Mouse (Mus musculus): ENCODE measurements at regions not wholly inside any gene's neighbourhood (a gene's known extent, or its start where the extent isn't known, plus 50 kb on each side); places are given as distances from the start of the nearest gene placed in this dataset.

- Histone ChIP-seq H3K36me3 (replicated peaks; ENCODE audit: control insufficient read depth, insufficient read depth, low read depth, low read length) (no peaks in the 10 kb centered on the region), H3K4me2 (ENCODE audit: low read depth, low read length) (no peak overlapping the region), H3K27ac (replicated peaks; ENCODE audit: low read depth, low read length) (no peak overlapping the region), H3K4me1 (ENCODE audit: control insufficient read depth, insufficient read depth, low read length) (no peaks in the 10 kb centered on the region), H3K9me3 (replicated peaks; ENCODE audit: control insufficient read depth, low read length) (no peaks in the 10 kb centered on the region), H3K27me3 (ENCODE audit: control insufficient read depth, insufficient read depth, low read length) (no peaks in the 10 kb centered on the region), H3K4me3 (ENCODE audit: low read depth, low read length) (no peak overlapping the region), H3K9ac (replicated peaks; ENCODE audit: low read length) (no peak overlapping the region)
- WGBS: 85% methylated on average over 1 of the region's 1 CpGs
- ATAC-seq (replicated peaks; ENCODE audit: insufficient number of reproducible peaks, low FRiP score, low TSS enrichment, low read depth) (no peak), DNase-seq (ENCODE audit: low spot score) (no peak)
These were observed 874.2 kb upstream of the Kirrel3 start for GRCm38 (mm10) chr9:33611511-33611910.

- H3K4me2 ChIP-seq (ENCODE audit: low read depth, low read length): no peak overlapping the region
- no peak overlapping the region for H3K27ac ChIP-seq (replicated peaks; ENCODE audit: low read depth, low read length)
- no peaks in the 10 kb centered on the region for H3K9me3 ChIP-seq (replicated peaks; ENCODE audit: control insufficient read depth, low read length)
- H3K4me1 ChIP-seq (ENCODE audit: control insufficient read depth, insufficient read depth, low read length): no peaks in the 10 kb centered on the region
- H3K4me3 ChIP-seq (ENCODE audit: low read depth, low read length): no peak overlapping the region
- no peaks in the 10 kb centered on the region for H3K27me3 ChIP-seq (ENCODE audit: control insufficient read depth, insufficient read depth, low read length)
- WGBS: 84% methylated on average over 1 of the region's 1 CpGs
- no peak overlapping the region for H3K9ac ChIP-seq (replicated peaks; ENCODE audit: low read length)
- no peaks in the 10 kb centered on the region for H3K36me3 ChIP-seq (replicated peaks; ENCODE audit: control insufficient read depth, insufficient read depth, low read depth, low read length)
- DNase-seq (ENCODE audit: low spot score) (no peak), ATAC-seq (replicated peaks; ENCODE audit: insufficient number of reproducible peaks, low FRiP score, low TSS enrichment, low read depth) (no peak)
These were observed 861.3 kb upstream of the Kirrel3 start for GRCm38 (mm10) chr9:33624378-33624777.

GRCm38 (mm10) chr9:33629731-33630473 is 855.8 kb upstream of the Kirrel3 start:
- H3K27me3 ChIP-seq (ENCODE audit: control insufficient read depth, insufficient read depth, low read length): no peaks in the 10 kb centered on the region
- H3K4me2 ChIP-seq (ENCODE audit: low read depth, low read length): no peak overlapping the region
- H3K4me1 ChIP-seq (ENCODE audit: control insufficient read depth, insufficient read depth, low read length): no peaks in the 10 kb centered on the region
- H3K36me3 ChIP-seq (replicated peaks; ENCODE audit: control insufficient read depth, insufficient read depth, low read depth, low read length): no peaks in the 10 kb centered on the region
- WGBS: 78% methylated on average over 6 of the region's 6 CpGs
- no peak overlapping the region for H3K9ac ChIP-seq (replicated peaks; ENCODE audit: low read length)
- ATAC-seq (replicated peaks; ENCODE audit: insufficient number of reproducible peaks, low FRiP score, low TSS enrichment, low read depth) (no peak), DNase-seq (ENCODE audit: low spot score) (no peak)
- H3K4me3 ChIP-seq (ENCODE audit: low read depth, low read length): no peak overlapping the region
- H3K27ac ChIP-seq (replicated peaks; ENCODE audit: low read depth, low read length): no peak overlapping the region
- no peaks in the 10 kb centered on the region for H3K9me3 ChIP-seq (replicated peaks; ENCODE audit: control insufficient read depth, low read length)

GRCm38 (mm10) chr9:33662978-33663377 is 822.7 kb upstream of the Kirrel3 start:
- ATAC-seq (replicated peaks; ENCODE audit: insufficient number of reproducible peaks, low FRiP score, low TSS enrichment, low read depth) (no peak), DNase-seq (ENCODE audit: low spot score) (no peak)
- H3K4me2 ChIP-seq (ENCODE audit: low read depth, low read length): no peak overlapping the region
- H3K4me3 ChIP-seq (ENCODE audit: low read depth, low read length): no peak overlapping the region
- H3K27ac ChIP-seq (replicated peaks; ENCODE audit: low read depth, low read length): no peak overlapping the region
- H3K9ac ChIP-seq (replicated peaks; ENCODE audit: low read length): no peak overlapping the region
- H3K27me3 ChIP-seq (ENCODE audit: control insufficient read depth, insufficient read depth, low read length): no peaks in the 10 kb centered on the region
- no peaks in the 10 kb centered on the region for H3K4me1 ChIP-seq (ENCODE audit: control insufficient read depth, insufficient read depth, low read length)
- H3K36me3 ChIP-seq (replicated peaks; ENCODE audit: control insufficient read depth, insufficient read depth, low read depth, low read length): no peaks in the 10 kb centered on the region
- no peaks in the 10 kb centered on the region for H3K9me3 ChIP-seq (replicated peaks; ENCODE audit: control insufficient read depth, low read length)
- 88% methylated on average over 5 of the region's 5 CpGs for WGBS

GRCm38 (mm10) chr9:33681129-33681528 is 804.6 kb upstream of the Kirrel3 start:
- WGBS: 72% methylated on average over 1 of the region's 1 CpGs
- ATAC-seq (replicated peaks; ENCODE audit: insufficient number of reproducible peaks, low FRiP score, low TSS enrichment, low read depth) (no peak), DNase-seq (ENCODE audit: low spot score) (no peak)
- Histone ChIP-seq H3K4me2 (ENCODE audit: low read depth, low read length) (no peak overlapping the region), H3K9ac (replicated peaks; ENCODE audit: low read length) (no peak overlapping the region), H3K4me3 (ENCODE audit: low read depth, low read length) (no peak overlapping the region), H3K4me1 (ENCODE audit: control insufficient read depth, insufficient read depth, low read length) (no peaks in the 10 kb centered on the region), H3K36me3 (replicated peaks; ENCODE audit: control insufficient read depth, insufficient read depth, low read depth, low read length) (no peaks in the 10 kb centered on the region), H3K27me3 (ENCODE audit: control insufficient read depth, insufficient read depth, low read length) (no peaks in the 10 kb centered on the region), H3K27ac (replicated peaks; ENCODE audit: low read depth, low read length) (no peak overlapping the region), H3K9me3 (replicated peaks; ENCODE audit: control insufficient read depth, low read length) (no peaks in the 10 kb centered on the region)

GRCm38 (mm10) chr9:33691731-33692130 is 794.0 kb upstream of the Kirrel3 start:
- H3K27ac ChIP-seq (replicated peaks; ENCODE audit: low read depth, low read length): no peak overlapping the region
- no peak overlapping the region for H3K9ac ChIP-seq (replicated peaks; ENCODE audit: low read length)
- H3K27me3 ChIP-seq (ENCODE audit: control insufficient read depth, insufficient read depth, low read length): no peaks in the 10 kb centered on the region
- WGBS: 76% methylated on average over 4 of the region's 4 CpGs
- H3K4me1 ChIP-seq (ENCODE audit: control insufficient read depth, insufficient read depth, low read length): no peaks in the 10 kb centered on the region
- no peaks in the 10 kb centered on the region for H3K36me3 ChIP-seq (replicated peaks; ENCODE audit: control insufficient read depth, insufficient read depth, low read depth, low read length)
- ATAC-seq (replicated peaks; ENCODE audit: insufficient number of reproducible peaks, low FRiP score, low TSS enrichment, low read depth) (no peak), DNase-seq (ENCODE audit: low spot score) (no peak)
- H3K9me3 ChIP-seq (replicated peaks; ENCODE audit: control insufficient read depth, low read length): no peaks in the 10 kb centered on the region
- H3K4me3 ChIP-seq (ENCODE audit: low read depth, low read length): no peak overlapping the region
- H3K4me2 ChIP-seq (ENCODE audit: low read depth, low read length): no peak overlapping the region

- no peak overlapping the region for H3K4me3 ChIP-seq (ENCODE audit: low read depth, low read length)
- 87% methylated on average over 2 of the region's 2 CpGs for WGBS
- no peaks in the 10 kb centered on the region for H3K4me1 ChIP-seq (ENCODE audit: control insufficient read depth, insufficient read depth, low read length)
- no peak overlapping the region for H3K4me2 ChIP-seq (ENCODE audit: low read depth, low read length)
- H3K9ac ChIP-seq (replicated peaks; ENCODE audit: low read length): no peak overlapping the region
- no peak for DNase-seq (ENCODE audit: low spot score)
- H3K9me3 ChIP-seq (replicated peaks; ENCODE audit: control insufficient read depth, low read length): no peaks in the 10 kb centered on the region
- H3K27me3 ChIP-seq (ENCODE audit: control insufficient read depth, insufficient read depth, low read length): no peaks in the 10 kb centered on the region
- ATAC-seq (replicated peaks; ENCODE audit: insufficient number of reproducible peaks, low FRiP score, low TSS enrichment, low read depth): no peak
- no peaks in the 10 kb centered on the region for H3K36me3 ChIP-seq (replicated peaks; ENCODE audit: control insufficient read depth, insufficient read depth, low read depth, low read length)
- H3K27ac ChIP-seq (replicated peaks; ENCODE audit: low read depth, low read length): no peak overlapping the region
These were observed 768.1 kb upstream of the Kirrel3 start for GRCm38 (mm10) chr9:33717614-33718013.

- Histone ChIP-seq H3K9ac (replicated peaks; ENCODE audit: low read length) (no peak overlapping the region), H3K4me3 (ENCODE audit: low read depth, low read length) (no peak overlapping the region), H3K36me3 (replicated peaks; ENCODE audit: control insufficient read depth, insufficient read depth, low read depth, low read length) (no peaks in the 10 kb centered on the region), H3K9me3 (replicated peaks; ENCODE audit: control insufficient read depth, low read length) (no peaks in the 10 kb centered on the region), H3K27me3 (ENCODE audit: control insufficient read depth, insufficient read depth, low read length) (no peaks in the 10 kb centered on the region), H3K27ac (replicated peaks; ENCODE audit: low read depth, low read length) (no peak overlapping the region), H3K4me2 (ENCODE audit: low read depth, low read length) (no peak overlapping the region), H3K4me1 (ENCODE audit: control insufficient read depth, insufficient read depth, low read length) (no peaks in the 10 kb centered on the region)
- no peak for ATAC-seq (replicated peaks; ENCODE audit: insufficient number of reproducible peaks, low FRiP score, low TSS enrichment, low read depth)
- DNase-seq (ENCODE audit: low spot score): no peak
- 89% methylated on average over 1 of the region's 1 CpGs for WGBS
These were observed 760.9 kb upstream of the Kirrel3 start for GRCm38 (mm10) chr9:33724811-33725210.
